Mouse (Mus musculus): ENCODE data around the gene Usp39.

GRCm38 (mm10) chr6:72362132-72363028, 17.4 kb upstream of the Usp39 start:
- peak; percentile 64 for TF ChIP-seq CTCF (IDR thresholded peaks at IDR 0.05; ENCODE audit: low read depth)
- TF ChIP-seq EP300 (optimal IDR thresholded peaks at IDR 0.05) = peak; percentile 74

Measured in stomach, postnatal 0 days (tissue).